Comparison of ENCODE assay signal across 12 mouse cellular contexts in the genomic region with DNA sequence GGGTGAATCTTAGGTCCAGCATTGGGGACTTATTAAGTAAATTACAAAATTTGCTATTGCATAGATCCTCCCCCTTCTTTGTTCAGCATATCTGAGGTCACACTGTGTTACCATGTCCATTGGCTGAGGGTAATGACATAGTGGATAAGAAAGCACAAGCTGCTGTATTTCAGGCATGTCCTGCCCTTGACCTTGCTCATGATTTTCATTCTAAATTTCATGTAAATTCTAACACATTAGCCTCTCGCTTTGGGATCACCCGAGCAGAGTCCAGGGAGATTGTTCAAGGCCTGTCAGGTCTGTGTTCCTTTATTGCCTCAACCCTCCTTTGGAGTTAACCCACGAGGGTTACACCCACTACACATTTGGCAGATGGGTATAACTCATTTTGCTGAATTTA.
"Had no signal": no experiment of that assay in that cellular context is flagged by ENCODE, and none has a peak within 500 bp of the region (broad histone marks: within the 10 kb centered on the region; RNA-seq: fewer than 3 reads in every experiment).

No protein-coding gene starts in this region.

- DNase-seq: retina, postnatal 1 day; right cerebral cortex, adult 18-20 months; right cerebral cortex, postnatal 14 days; right cerebral cortex, postnatal 25 days; right cerebral cortex, postnatal 4 days; spleen, adult 18-20 months; thymus, adult 18-20 months; thymus, adult 2 months; thymus, postnatal 14 days; thymus, postnatal 25 days; thymus, postnatal 36 days; thymus, postnatal 4 days had no signal
